Mouse (Mus musculus) liver, embryonic 15.5 days (tissue): ENCODE results near the gene Cmtm6. TPM values are rescaled to one million over a fixed set of nuclear protein-coding genes. Genes with fewer than 3 reads are reported as not detected.
A peak's percentile ranks its signal among the peaks of the same experiment; 100 is the strongest.

ENCODE experiments used
- ATAC-seq: fragments of 200-750 bp; cut with Nextera tagmentation; 2 replicates; pipeline ENCODE4 v1.8.0; 2017; ENCODE audit warnings: moderate number of reproducible peaks, mild to moderate bottlenecking, moderate library complexity; ENCODE audit not compliant: insufficient read depth
- H3K27ac ChIP-seq: fragments of 300-500 bp; sonication (generic); replicated peaks from 2 replicates; pipeline ENCODE4 v1.5.1; 2015; ENCODE audit warnings: mild to moderate bottlenecking, inconsistent platforms
- H3K27me3 ChIP-seq: fragments of 300-500 bp; sonication (generic); 2 replicates; pipeline ENCODE4 v1.6.1; 2015; ENCODE audit warnings: mild to moderate bottlenecking, inconsistent platforms
- H3K36me3 ChIP-seq: fragments of 300-500 bp; sonication (generic); replicated peaks from 2 replicates; pipeline ENCODE4 v1.6.1; 2015; ENCODE audit warnings: moderate library complexity, mild to moderate bottlenecking, inconsistent platforms
- H3K4me1 ChIP-seq: fragments of 300-500 bp; sonication (generic); replicated peaks from 2 replicates; pipeline ENCODE4 v1.6.1; 2015; ENCODE audit warnings: inconsistent platforms
- H3K4me2 ChIP-seq: fragments of 300-500 bp; sonication (generic); 2 replicates; pipeline ENCODE4 v1.6.1; 2015; ENCODE audit warnings: moderate library complexity, mild to moderate bottlenecking, inconsistent platforms
- H3K4me3 ChIP-seq: fragments of 300-500 bp; sonication (generic); replicated peaks from 2 replicates; pipeline ENCODE4 v1.5.1; 2015; ENCODE audit warnings: mild to moderate bottlenecking, inconsistent platforms
- H3K9ac ChIP-seq: fragments of 300-500 bp; sonication (generic); 2 replicates; pipeline ENCODE4 v1.6.1; 2015; ENCODE audit warnings: moderate library complexity, mild to moderate bottlenecking, inconsistent platforms
- H3K9me3 ChIP-seq: fragments of 300-500 bp; sonication (generic); replicated peaks from 2 replicates; pipeline ENCODE4 v1.6.1; 2016; ENCODE audit warnings: inconsistent platforms
- WGBS: fragments of 180-500 bp; shearing (Covaris S2); methylation state at CpG from one replicate; pipeline ENCODE4 v1.1.7; 2015; ENCODE audit warnings: mixed read lengths; ENCODE audit not compliant: insufficient replicate concordance; 5-methylcytosine and 5-hydroxymethylcytosine counted together
- polyA plus RNA-seq: library from polyadenylated mRNA; unstranded; fragments of >200 nt; fragmentation: Nextera tagmentation; extraction: Ambion mirVana; gene quantifications from 2 replicates; pipeline ENCODE4 v1.2.1, GENCODE M21; 2015

The Cmtm6 gene
- polyA plus RNA-seq, 1 experiment from 2014 or later, result 26.3 TPM

DNA sequence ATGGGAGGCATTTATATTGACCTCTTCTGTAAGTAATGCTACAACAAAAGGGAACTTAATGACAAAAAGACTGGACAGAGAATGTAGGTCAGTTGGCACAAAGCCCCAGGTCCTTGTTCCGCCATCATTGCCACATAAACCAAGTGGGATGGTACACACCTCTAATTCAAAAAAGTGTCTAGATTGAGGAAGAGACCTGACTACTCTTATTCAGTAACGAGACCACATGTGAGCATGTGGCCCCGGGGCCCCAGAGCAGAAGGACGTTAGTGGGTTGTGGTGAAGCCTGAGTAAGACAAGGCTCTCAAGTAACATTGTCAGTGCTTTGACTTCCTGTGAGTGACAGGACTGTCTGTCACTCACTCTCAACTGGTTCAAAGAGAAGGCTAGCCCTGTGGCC is 39.3 kb downstream of the Cmtm6 start:
- WGBS, result 37% methylated on average over 4 of the region's 4 CpGs
- H3K4me2 ChIP-seq, result no peak overlapping the region
- no peak overlapping the region for H3K4me3 ChIP-seq
- H3K36me3 ChIP-seq, result peaks cover 8% of the 10 kb centered on the region
- peaks cover 9% of the 10 kb centered on the region; the same call in 1 of the 2 replicates for H3K4me1 ChIP-seq
- no peaks in the 10 kb centered on the region for H3K9me3 ChIP-seq
- ATAC-seq, result 0 out of 2 replicates have a peak, but pooled peaks have one; percentile 26
- no peak overlapping the region for H3K9ac ChIP-seq
- no peaks in the 10 kb centered on the region for H3K27me3 ChIP-seq
- no peak overlapping the region for H3K27ac ChIP-seq

DNA sequence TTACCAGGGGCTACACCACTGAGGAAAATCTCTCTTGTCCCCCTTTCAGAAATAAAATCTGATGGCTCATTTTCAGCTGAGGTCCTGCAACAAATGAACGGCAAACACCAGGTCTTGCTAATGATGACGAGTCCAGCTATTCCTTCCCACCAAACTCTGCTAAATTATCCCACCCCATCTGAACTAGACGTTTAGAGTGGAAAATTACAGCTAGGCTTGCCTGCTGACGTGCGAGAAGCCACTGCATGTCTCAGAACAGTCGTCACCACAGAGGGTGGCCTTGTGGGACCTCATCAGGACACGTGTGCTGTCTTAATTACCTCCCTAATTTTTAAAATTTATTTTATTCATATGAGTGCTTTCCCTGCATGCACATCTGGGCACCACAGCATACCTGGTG is 40.6 kb downstream of the Cmtm6 start:
- Histone ChIP-seq H3K9me3 (no peaks in the 10 kb centered on the region), H3K4me1 (peaks cover 23% of the 10 kb centered on the region), H3K4me2 (no peak overlapping the region), H3K4me3 (no peak overlapping the region), H3K9ac (no peak overlapping the region), H3K27ac (no peak overlapping the region), H3K36me3 (peaks cover 8% of the 10 kb centered on the region), H3K27me3 (no peaks in the 10 kb centered on the region)
- ATAC-seq, result no peak
- 69% methylated on average over 7 of the region's 7 CpGs for WGBS

- peaks cover under 1% of the 10 kb centered on the region; the same call in 1 of the 2 replicates for H3K27me3 ChIP-seq
- no peak for ATAC-seq
- H3K9me3 ChIP-seq, result no peaks in the 10 kb centered on the region
- 56% methylated on average over 6 of the region's 6 CpGs for WGBS
- no peak overlapping the region for H3K9ac ChIP-seq
- no peak overlapping the region for H3K4me2 ChIP-seq
- no peak overlapping the region for H3K27ac ChIP-seq
- H3K4me1 ChIP-seq, result peaks cover 30% of the 10 kb centered on the region
- peaks cover 8% of the 10 kb centered on the region for H3K36me3 ChIP-seq
- H3K4me3 ChIP-seq, result no peak overlapping the region
These were observed 43.7 kb downstream of the Cmtm6 start for GRCm38 (mm10) chr9:114774629-114775028.

- Histone ChIP-seq H3K27ac (no peak overlapping the region), H3K4me3 (no peak overlapping the region), H3K4me1 (peaks cover 36% of the 10 kb centered on the region), H3K9ac (no peak overlapping the region; the same call in 1 of the 2 replicates), H3K36me3 (peaks cover 8% of the 10 kb centered on the region), H3K4me2 (no peak overlapping the region), H3K27me3 (peaks cover 7% of the 10 kb centered on the region; the same call in 1 of the 2 replicates), H3K9me3 (no peaks in the 10 kb centered on the region)
- no peak for ATAC-seq
- 26% methylated on average over 4 of the region's 4 CpGs for WGBS
These were observed 44.4 kb downstream of the Cmtm6 start for GRCm38 (mm10) chr9:114775272-114775671.

GRCm38 (mm10) chr9:114776361-114776760 is 45.4 kb downstream of the Cmtm6 start:
- 0 out of 2 replicates have a peak overlapping the region, but pooled peaks have one; percentile 19 for H3K27ac ChIP-seq
- WGBS, result 41% methylated on average over 3 of the region's 3 CpGs
- no peak overlapping the region for H3K9ac ChIP-seq
- no peaks in the 10 kb centered on the region for H3K9me3 ChIP-seq
- H3K4me3 ChIP-seq, result no peak overlapping the region
- H3K4me2 ChIP-seq, result peak overlapping the region; percentile 13; the same call in 1 of the 2 replicates
- no peak for ATAC-seq
- peaks cover 46% of the 10 kb centered on the region for H3K4me1 ChIP-seq
- peaks cover 8% of the 10 kb centered on the region for H3K36me3 ChIP-seq
- H3K27me3 ChIP-seq, result peaks cover 17% of the 10 kb centered on the region

- ATAC-seq, result no peak
- H3K4me1 ChIP-seq, result peaks cover 57% of the 10 kb centered on the region
- peaks cover 4% of the 10 kb centered on the region for H3K36me3 ChIP-seq
- peak overlapping the region; percentile 15; the same call in 1 of the 2 replicates for H3K9ac ChIP-seq
- peak overlapping the region; percentile 15; the same call in 1 of the 2 replicates for H3K4me2 ChIP-seq
- H3K4me3 ChIP-seq, result no peak overlapping the region
- H3K27me3 ChIP-seq, result peaks cover 23% of the 10 kb centered on the region
- 11% methylated on average over 6 of the region's 6 CpGs for WGBS
- no peaks in the 10 kb centered on the region for H3K9me3 ChIP-seq
- H3K27ac ChIP-seq, result peak overlapping the region; percentile 51
These were observed 46.5 kb downstream of the Cmtm6 start for GRCm38 (mm10) chr9:114777178-114778046.

DNA sequence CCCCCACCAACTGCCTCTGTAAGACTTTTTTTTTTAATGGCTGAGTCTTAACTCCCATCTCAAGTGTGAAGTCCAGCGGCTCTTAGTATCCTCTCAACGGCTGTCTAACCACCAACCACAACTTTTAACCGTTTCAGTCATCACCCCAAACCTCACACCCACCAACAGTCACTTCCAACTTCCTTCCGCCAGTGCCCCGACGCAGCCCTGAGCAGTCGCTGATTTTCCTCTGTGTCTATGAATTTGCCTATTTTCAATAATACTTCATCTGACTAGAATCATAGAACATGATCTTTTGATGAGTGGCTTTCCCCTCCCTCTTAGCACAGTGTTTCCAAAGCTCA is 47.1 kb downstream of the Cmtm6 start:
- peak overlapping the region; percentile 15; the same call in 1 of the 2 replicates for H3K4me2 ChIP-seq
- no peak overlapping the region for H3K4me3 ChIP-seq
- H3K36me3 ChIP-seq, result no peaks in the 10 kb centered on the region
- H3K4me1 ChIP-seq, result peaks cover 57% of the 10 kb centered on the region
- no peak overlapping the region; the same call in 1 of the 2 replicates for H3K9ac ChIP-seq
- H3K9me3 ChIP-seq, result no peaks in the 10 kb centered on the region
- peaks cover 23% of the 10 kb centered on the region for H3K27me3 ChIP-seq
- peak overlapping the region; percentile 51; the same call in 1 of the 2 replicates for H3K27ac ChIP-seq
- 8% methylated on average over 7 of the region's 7 CpGs for WGBS
- no peak for ATAC-seq

GRCm38 (mm10) chr9:114778877-114779276 is 48.0 kb downstream of the Cmtm6 start:
- ATAC-seq, result no peak

DNA sequence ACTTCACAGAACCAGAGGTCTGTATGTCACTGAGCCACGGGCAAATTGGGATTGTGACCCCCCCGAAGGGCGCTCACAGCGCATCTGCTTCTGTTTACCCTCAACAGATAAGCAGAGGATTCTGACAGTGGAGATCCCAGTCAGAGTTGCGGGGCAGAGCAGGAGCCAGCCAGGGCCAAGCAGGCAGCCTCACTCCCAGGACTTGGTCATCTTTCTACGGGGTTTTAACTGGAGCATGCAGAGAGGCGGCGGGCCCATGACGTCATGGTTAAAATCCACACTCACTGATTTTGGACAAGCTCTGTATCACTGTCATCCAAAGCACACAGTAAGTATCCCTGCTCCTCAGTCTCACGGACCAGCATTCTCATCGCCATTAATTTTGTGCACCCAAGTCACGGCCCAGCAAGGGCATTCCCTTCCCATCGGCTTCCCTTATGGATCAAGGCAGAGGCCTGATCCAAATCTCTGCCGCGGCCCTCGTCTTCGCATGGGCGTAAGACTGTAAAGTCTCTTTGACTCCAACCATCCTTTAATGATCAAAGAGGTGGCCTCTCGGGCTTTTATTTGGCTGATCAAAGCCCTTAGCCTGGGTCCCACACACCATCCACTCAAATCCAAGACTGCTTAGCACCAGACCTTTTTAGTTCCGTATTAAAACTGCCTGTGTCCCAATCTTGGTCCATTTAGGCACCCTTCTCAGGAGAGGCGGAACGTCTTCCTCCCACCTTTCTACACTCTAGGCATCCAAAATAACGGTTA is 49.2 kb downstream of the Cmtm6 start:
- peak overlapping the region; percentile 84 for H3K4me2 ChIP-seq
- peak overlapping the region; percentile 46; the same call in 1 of the 2 replicates for H3K9ac ChIP-seq
- H3K27me3 ChIP-seq, result peaks cover 23% of the 10 kb centered on the region
- no peaks in the 10 kb centered on the region for H3K9me3 ChIP-seq
- no peaks in the 10 kb centered on the region for H3K36me3 ChIP-seq
- peak overlapping the region; percentile 84 for H3K27ac ChIP-seq
- H3K4me1 ChIP-seq, result peaks cover 55% of the 10 kb centered on the region
- ATAC-seq, result no peak
- 10% methylated on average over 23 of the region's 23 CpGs for WGBS
- peak overlapping the region; percentile 60 for H3K4me3 ChIP-seq

More at GRCm38 (mm10) chr9:114778877-114779276, 48.0 kb downstream of the Cmtm6 start:
- H3K27ac ChIP-seq, result no peak overlapping the region
- 57% methylated on average over 7 of the region's 7 CpGs for WGBS
- no peak overlapping the region for H3K9ac ChIP-seq
- H3K9me3 ChIP-seq, result no peaks in the 10 kb centered on the region
- peak overlapping the region; percentile 84; the same call in 1 of the 2 replicates for H3K4me2 ChIP-seq
- H3K27me3 ChIP-seq, result peaks cover 23% of the 10 kb centered on the region
- H3K4me1 ChIP-seq, result peaks cover 57% of the 10 kb centered on the region
- H3K4me3 ChIP-seq, result no peak overlapping the region
- no peaks in the 10 kb centered on the region for H3K36me3 ChIP-seq

DNA sequence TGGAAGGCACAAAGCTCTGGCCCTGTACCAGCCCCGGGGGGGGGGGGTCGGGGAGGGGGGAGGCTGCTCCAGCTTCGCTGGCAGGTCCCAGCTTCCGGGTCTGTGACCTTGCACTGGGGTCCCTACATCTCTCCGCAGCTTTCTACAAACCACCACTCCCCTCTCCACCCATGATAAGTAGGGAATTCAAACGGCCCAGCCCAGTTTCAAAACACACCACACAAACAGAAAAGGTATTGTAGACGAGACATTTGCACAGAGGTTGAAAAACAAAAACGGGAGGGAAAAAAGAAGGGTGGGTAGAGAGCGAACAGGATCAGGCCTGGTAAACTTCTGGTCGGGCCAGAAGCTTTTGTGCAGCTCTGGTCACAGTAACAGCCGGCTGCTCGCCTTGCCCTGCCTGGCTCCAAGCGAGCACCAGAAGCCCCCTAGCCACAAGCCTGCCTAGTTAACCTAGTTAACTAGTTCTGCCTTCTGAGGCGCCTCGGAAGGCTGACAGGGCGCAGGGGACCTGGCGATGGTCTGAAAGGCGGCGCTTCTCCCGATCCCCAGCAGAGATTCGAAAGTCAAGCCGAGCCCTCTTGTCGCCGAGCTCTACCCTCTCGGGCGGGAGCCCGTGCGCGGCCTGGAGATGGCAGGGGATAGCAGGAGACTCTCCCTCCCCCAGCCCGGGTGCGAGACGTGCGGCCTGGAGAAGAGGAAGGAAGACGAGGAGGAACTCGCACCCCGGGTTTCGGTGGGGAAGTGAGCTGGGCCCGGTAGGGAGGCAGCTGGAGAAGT is 50.0 kb downstream of the Cmtm6 start:
- Histone ChIP-seq H3K4me2 (peak overlapping the region; percentile 84), H3K27ac (peak overlapping the region; percentile 84), H3K4me3 (peak overlapping the region; percentile 60), H3K27me3 (peaks cover 23% of the 10 kb centered on the region), H3K9me3 (no peaks in the 10 kb centered on the region), H3K4me1 (peaks cover 55% of the 10 kb centered on the region), H3K9ac (peak overlapping the region; percentile 46), H3K36me3 (no peaks in the 10 kb centered on the region)
- ATAC-seq, result peak; percentile 54; the same call in 1 of the 2 replicates
- 0% methylated on average over 38 of the region's 38 CpGs for WGBS
